Mouse (Mus musculus) midbrain, embryonic 10.5 days (tissue): ENCODE measurements around the gene Supt3. TPM values are rescaled to one million over a fixed set of nuclear protein-coding genes. Genes with fewer than 3 reads are reported as not detected.

Source experiments
- DNase-seq: peaks from one replicate; pipeline ENCODE4 v3.0.0-alpha.2; 2017; ENCODE audit warnings: low spot score
- H3K27ac ChIP-seq: fragments of 300-500 bp; sonication (generic); replicated peaks from 2 replicates; pipeline ENCODE4 v1.5.1; 2016; ENCODE audit warnings: mild to moderate bottlenecking
- H3K27me3 ChIP-seq: fragments of 300-500 bp; sonication (generic); 2 replicates; pipeline ENCODE4 v1.6.1; 2016; ENCODE audit warnings: low read depth, mild to moderate bottlenecking; ENCODE audit not compliant: poor library complexity, severe bottlenecking
- H3K36me3 ChIP-seq: fragments of 300-500 bp; sonication (generic); 2 replicates; pipeline ENCODE4 v1.6.1; 2016; ENCODE audit warnings: mild to moderate bottlenecking, moderate library complexity
- H3K4me1 ChIP-seq: fragments of 300-500 bp; sonication (generic); 2 replicates; pipeline ENCODE4 v1.6.1; 2016
- H3K4me3 ChIP-seq: fragments of 300-500 bp; sonication (generic); 2 replicates; pipeline ENCODE4 v1.5.1; 2016; ENCODE audit warnings: mild to moderate bottlenecking, moderate library complexity
- H3K9me3 ChIP-seq: fragments of 300-500 bp; sonication (generic); replicated peaks from 2 replicates; pipeline ENCODE4 v1.6.1; 2016; ENCODE audit warnings: mild to moderate bottlenecking
- WGBS: fragments of 180-500 bp; shearing (Covaris S2); methylation state at CpG from one replicate; pipeline ENCODE4 v1.1.7; 2016; 5-methylcytosine and 5-hydroxymethylcytosine counted together
- polyA plus RNA-seq: library from polyadenylated mRNA; unstranded; fragments of >200 nt; fragmentation: Nextera tagmentation; extraction: Ambion mirVana; gene quantifications from 2 replicates; pipeline ENCODE4 v1.2.1, GENCODE M21; 2016

The Supt3 gene
- polyA plus RNA-seq, 1 experiment from 2014 or later, result 23.4 TPM

GRCm38 (mm10) chr17:44893592-44893991 lies 116.6 kb downstream of the Supt3 start:
- H3K27me3 ChIP-seq, result no peaks in the 10 kb centered on the region
- no peaks in the 10 kb centered on the region for H3K9me3 ChIP-seq
- 71% methylated on average over 1 of the region's 1 CpGs for WGBS
- H3K36me3 ChIP-seq, result no peaks in the 10 kb centered on the region
- H3K4me3 ChIP-seq, result no peak overlapping the region
- no peak for DNase-seq
- H3K4me1 ChIP-seq, result no peaks in the 10 kb centered on the region
- no peak overlapping the region for H3K27ac ChIP-seq

- Histone ChIP-seq H3K36me3 (no peaks in the 10 kb centered on the region), H3K4me3 (no peak overlapping the region), H3K27me3 (no peaks in the 10 kb centered on the region), H3K4me1 (no peaks in the 10 kb centered on the region), H3K27ac (no peak overlapping the region), H3K9me3 (no peaks in the 10 kb centered on the region)
- DNase-seq, result no peak
- 91% methylated on average over 4 of the region's 4 CpGs for WGBS
These were observed 166.7 kb downstream of the Supt3 start for GRCm38 (mm10) chr17:44943536-44944090.

GRCm38 (mm10) chr17:44945333-44945732 lies 168.4 kb downstream of the Supt3 start:
- 95% methylated on average over 5 of the region's 5 CpGs for WGBS

GRCm38 (mm10) chr17:44948321-44948720 lies 171.4 kb downstream of the Supt3 start:
- H3K9me3 ChIP-seq, result no peaks in the 10 kb centered on the region
- no peaks in the 10 kb centered on the region for H3K36me3 ChIP-seq
- no peaks in the 10 kb centered on the region for H3K27me3 ChIP-seq
- WGBS, result 91% methylated on average over 3 of the region's 3 CpGs
- no peak for DNase-seq
- no peak overlapping the region for H3K27ac ChIP-seq
- no peak overlapping the region for H3K4me3 ChIP-seq
- H3K4me1 ChIP-seq, result no peaks in the 10 kb centered on the region

More at GRCm38 (mm10) chr17:44945333-44945732, 168.4 kb downstream of the Supt3 start:
- no peaks in the 10 kb centered on the region for H3K36me3 ChIP-seq
- H3K27ac ChIP-seq, result no peak overlapping the region
- no peaks in the 10 kb centered on the region for H3K9me3 ChIP-seq
- H3K4me1 ChIP-seq, result no peaks in the 10 kb centered on the region
- H3K27me3 ChIP-seq, result no peaks in the 10 kb centered on the region
- H3K4me3 ChIP-seq, result no peak overlapping the region
- no peak for DNase-seq

GRCm38 (mm10) chr17:44956671-44957070 lies 179.7 kb downstream of the Supt3 start:
- no peak overlapping the region for H3K27ac ChIP-seq

GRCm38 (mm10) chr17:44963051-44963798 lies 186.3 kb downstream of the Supt3 start:
- H3K36me3 ChIP-seq, result no peaks in the 10 kb centered on the region
- H3K4me1 ChIP-seq, result no peaks in the 10 kb centered on the region
- no peaks in the 10 kb centered on the region for H3K9me3 ChIP-seq
- no peak overlapping the region for H3K27ac ChIP-seq
- no peak for DNase-seq
- no peaks in the 10 kb centered on the region for H3K27me3 ChIP-seq
- 84% methylated on average over 6 of the region's 6 CpGs for WGBS
- H3K4me3 ChIP-seq, result no peak overlapping the region

More at GRCm38 (mm10) chr17:44956671-44957070, 179.7 kb downstream of the Supt3 start:
- no peaks in the 10 kb centered on the region for H3K9me3 ChIP-seq
- WGBS, result 88% methylated on average over 2 of the region's 2 CpGs
- DNase-seq, result no peak
- no peak overlapping the region for H3K4me3 ChIP-seq
- no peaks in the 10 kb centered on the region for H3K36me3 ChIP-seq
- H3K4me1 ChIP-seq, result no peaks in the 10 kb centered on the region
- H3K27me3 ChIP-seq, result no peaks in the 10 kb centered on the region

- H3K4me3 ChIP-seq, result no peak overlapping the region
- H3K4me1 ChIP-seq, result no peaks in the 10 kb centered on the region
- H3K27me3 ChIP-seq, result no peaks in the 10 kb centered on the region
- H3K9me3 ChIP-seq, result no peaks in the 10 kb centered on the region
- DNase-seq, result no peak
- 87% methylated on average over 1 of the region's 1 CpGs for WGBS
- H3K27ac ChIP-seq, result no peak overlapping the region
- H3K36me3 ChIP-seq, result no peaks in the 10 kb centered on the region
These were observed 190.2 kb downstream of the Supt3 start for GRCm38 (mm10) chr17:44967186-44967585.

GRCm38 (mm10) chr17:44970255-44970654 lies 193.3 kb downstream of the Supt3 start:
- Histone ChIP-seq H3K9me3 (no peaks in the 10 kb centered on the region), H3K36me3 (no peaks in the 10 kb centered on the region), H3K27ac (no peak overlapping the region), H3K4me1 (peaks cover 6% of the 10 kb centered on the region; the same call in 1 of the 2 replicates), H3K4me3 (no peak overlapping the region), H3K27me3 (no peaks in the 10 kb centered on the region)
- WGBS, result 93% methylated on average over 3 of the region's 3 CpGs
- DNase-seq, result no peak

GRCm38 (mm10) chr17:44973489-44973888 lies 196.5 kb downstream of the Supt3 start:
- Histone ChIP-seq H3K4me3 (no peak overlapping the region), H3K9me3 (no peaks in the 10 kb centered on the region), H3K27me3 (no peaks in the 10 kb centered on the region), H3K27ac (no peak overlapping the region), H3K36me3 (no peaks in the 10 kb centered on the region), H3K4me1 (peaks cover 6% of the 10 kb centered on the region; the same call in 1 of the 2 replicates)
- DNase-seq, result no peak
- WGBS, result 55% methylated on average over 4 of the region's 4 CpGs

GRCm38 (mm10) chr17:44977690-44978089 lies 200.7 kb downstream of the Supt3 start:
- WGBS, result 97% methylated on average over 2 of the region's 2 CpGs
- H3K27me3 ChIP-seq, result no peaks in the 10 kb centered on the region

GRCm38 (mm10) chr17:44987964-44988363 lies 211.0 kb downstream of the Supt3 start:
- Histone ChIP-seq H3K27me3 (no peaks in the 10 kb centered on the region), H3K36me3 (no peaks in the 10 kb centered on the region), H3K4me1 (no peaks in the 10 kb centered on the region), H3K27ac (no peak overlapping the region), H3K4me3 (no peak overlapping the region), H3K9me3 (no peaks in the 10 kb centered on the region)
- DNase-seq, result no peak
- WGBS, result 100% methylated on average over 2 of the region's 2 CpGs

More at GRCm38 (mm10) chr17:44977690-44978089, 200.7 kb downstream of the Supt3 start:
- no peak overlapping the region for H3K27ac ChIP-seq
- no peaks in the 10 kb centered on the region for H3K9me3 ChIP-seq
- no peak for DNase-seq
- no peak overlapping the region for H3K4me3 ChIP-seq
- no peaks in the 10 kb centered on the region for H3K36me3 ChIP-seq
- peaks cover 6% of the 10 kb centered on the region; the same call in 1 of the 2 replicates for H3K4me1 ChIP-seq

- Histone ChIP-seq H3K4me1 (no peaks in the 10 kb centered on the region), H3K9me3 (no peaks in the 10 kb centered on the region), H3K4me3 (no peak overlapping the region), H3K36me3 (no peaks in the 10 kb centered on the region), H3K27me3 (no peaks in the 10 kb centered on the region), H3K27ac (no peak overlapping the region)
- WGBS, result 93% methylated on average over 4 of the region's 4 CpGs
- DNase-seq, result no peak
These were observed 226.4 kb downstream of the Supt3 start for GRCm38 (mm10) chr17:45003311-45003710.

- H3K4me3 ChIP-seq, result no peak overlapping the region
- no peak overlapping the region for H3K27ac ChIP-seq
- no peaks in the 10 kb centered on the region for H3K9me3 ChIP-seq
- no peaks in the 10 kb centered on the region for H3K36me3 ChIP-seq
- no peaks in the 10 kb centered on the region for H3K4me1 ChIP-seq
- no peak for DNase-seq
- no peaks in the 10 kb centered on the region for H3K27me3 ChIP-seq
- WGBS, result 89% methylated on average over 13 of the region's 13 CpGs
These were observed 227.7 kb downstream of the Supt3 start for GRCm38 (mm10) chr17:45004477-45005170.
